Mouse (Mus musculus): ENCODE measurements around the gene Fbxo42. TPM values are rescaled to one million over a fixed set of nuclear protein-coding genes. Genes with fewer than 3 reads are reported as not detected.
A peak's percentile ranks its signal among the peaks of the same experiment; 100 is the strongest.

Fbxo42 gene
- polyA plus RNA-seq, 1 experiment from 2014 or later, result 20.0 TPM

- peak; percentile 12; the same call in 1 of the 2 replicates for ATAC-seq
- Histone ChIP-seq H3K4me3 (peak overlapping the region; percentile 28), H3K9me3 (replicated peaks) (no peaks in the 10 kb centered on the region), H3K27ac (peak overlapping the region; percentile 40; the same call in 1 of the 2 replicates), H3K4me1 (peaks cover 16% of the 10 kb centered on the region), H3K36me3 (ENCODE audit: poor library complexity, severe bottlenecking) (0 out of 2 replicates have a peak, but pooled peaks cover under 1% of the 10 kb centered on the region), H3K27me3 (no peaks in the 10 kb centered on the region), H3K9ac (no peak overlapping the region), H3K4me2 (peak overlapping the region; percentile 48)
- 74% methylated on average over 14 of the region's 14 CpGs for WGBS
Observed at GRCm38 (mm10) chr4:141210524-141211219, 63.0 kb downstream of the Fbxo42 start.

- WGBS, result 88% methylated on average over 4 of the region's 4 CpGs
- Histone ChIP-seq H3K4me1 (peaks cover 16% of the 10 kb centered on the region), H3K4me2 (no peak overlapping the region), H3K27me3 (no peaks in the 10 kb centered on the region), H3K9ac (no peak overlapping the region), H3K36me3 (ENCODE audit: poor library complexity, severe bottlenecking) (no peaks in the 10 kb centered on the region), H3K9me3 (replicated peaks) (no peaks in the 10 kb centered on the region), H3K27ac (no peak overlapping the region), H3K4me3 (no peak overlapping the region)
- no peak for ATAC-seq
Observed at GRCm38 (mm10) chr4:141211646-141212045, 63.9 kb downstream of the Fbxo42 start.

GRCm38 (mm10) chr4:141212892-141213291, 65.2 kb downstream of the Fbxo42 start:
- Histone ChIP-seq H3K27ac (no peak overlapping the region), H3K9me3 (replicated peaks) (no peaks in the 10 kb centered on the region), H3K27me3 (no peaks in the 10 kb centered on the region), H3K4me2 (peak overlapping the region; percentile 75; the same call in 1 of the 2 replicates), H3K4me1 (peaks cover 16% of the 10 kb centered on the region), H3K4me3 (no peak overlapping the region), H3K36me3 (ENCODE audit: poor library complexity, severe bottlenecking) (no peaks in the 10 kb centered on the region), H3K9ac (0 out of 2 replicates have a peak overlapping the region, but pooled peaks have one; percentile 71)
- WGBS, result 68% methylated on average over 9 of the region's 9 CpGs
- ATAC-seq, result no peak

- H3K9ac ChIP-seq, result peak overlapping the region; percentile 71; the same call in 1 of the 2 replicates
- WGBS, result 26% methylated on average over 2 of the region's 2 CpGs
- H3K27ac ChIP-seq, result peak overlapping the region; percentile 55
- no peaks in the 10 kb centered on the region for H3K27me3 ChIP-seq
- H3K4me1 ChIP-seq, result peaks cover 16% of the 10 kb centered on the region
- peak overlapping the region; percentile 58 for H3K4me3 ChIP-seq
- H3K4me2 ChIP-seq, result peak overlapping the region; percentile 75
- ATAC-seq, result peak; percentile 23; the same call in 1 of the 2 replicates
- no peaks in the 10 kb centered on the region for H3K9me3 ChIP-seq (replicated peaks)
- no peaks in the 10 kb centered on the region for H3K36me3 ChIP-seq (ENCODE audit: poor library complexity, severe bottlenecking)
Observed at GRCm38 (mm10) chr4:141213342-141213741, 65.6 kb downstream of the Fbxo42 start.

GRCm38 (mm10) chr4:141213770-141214336, 66.1 kb downstream of the Fbxo42 start, which contains the start of gene Rsg1:
TSS of gene Rsg1 (plus strand) at chr4:141213956.
- H3K9ac ChIP-seq, result peak within 1 kb of the TSS; percentile 71
- H3K27ac ChIP-seq, result peak within 1 kb of the TSS; percentile 55
- no peaks in the 10 kb centered on the region for H3K9me3 ChIP-seq (replicated peaks)
- H3K4me2 ChIP-seq, result peak within 1 kb of the TSS; percentile 75
- no peaks in the 10 kb centered on the region for H3K27me3 ChIP-seq
- peaks cover 16% of the 10 kb centered on the region for H3K4me1 ChIP-seq
- H3K4me3 ChIP-seq, result peak within 1 kb of the TSS; percentile 58
- under 1% methylated on average over 24 of the region's 24 CpGs for WGBS
- no peaks in the 10 kb centered on the region for H3K36me3 ChIP-seq (ENCODE audit: poor library complexity, severe bottlenecking)
- ATAC-seq, result peak; percentile 88

GRCm38 (mm10) chr4:141214337-141214851, 66.7 kb downstream of the Fbxo42 start:
- Histone ChIP-seq H3K36me3 (ENCODE audit: poor library complexity, severe bottlenecking) (no peaks in the 10 kb centered on the region), H3K4me2 (peak overlapping the region; percentile 75), H3K4me3 (peak overlapping the region; percentile 58), H3K9me3 (replicated peaks) (no peaks in the 10 kb centered on the region), H3K4me1 (peaks cover 16% of the 10 kb centered on the region), H3K27ac (no peak overlapping the region), H3K27me3 (no peaks in the 10 kb centered on the region), H3K9ac (peak overlapping the region; percentile 71)
- 1% methylated on average over 16 of the region's 16 CpGs for WGBS
- ATAC-seq, result peak; percentile 60

- no peak overlapping the region for H3K9ac ChIP-seq
- H3K9me3 ChIP-seq (replicated peaks), result no peaks in the 10 kb centered on the region
- ATAC-seq, result no peak
- H3K4me2 ChIP-seq, result no peak overlapping the region
- no peak overlapping the region for H3K27ac ChIP-seq
- peaks cover 2% of the 10 kb centered on the region for H3K4me1 ChIP-seq
- H3K27me3 ChIP-seq, result no peaks in the 10 kb centered on the region
- no peak overlapping the region for H3K4me3 ChIP-seq
- WGBS, result 92% methylated on average over 20 of the region's 20 CpGs
- peaks cover 12% of the 10 kb centered on the region for H3K36me3 ChIP-seq (ENCODE audit: poor library complexity, severe bottlenecking)
Observed at GRCm38 (mm10) chr4:141219583-141220213, 72.0 kb downstream of the Fbxo42 start.

- H3K27me3 ChIP-seq, result no peaks in the 10 kb centered on the region
- no peaks in the 10 kb centered on the region for H3K9me3 ChIP-seq (replicated peaks)
- WGBS, result 87% methylated on average over 2 of the region's 2 CpGs
- no peak for ATAC-seq
- no peak overlapping the region for H3K27ac ChIP-seq
- no peak overlapping the region for H3K9ac ChIP-seq
- H3K4me1 ChIP-seq, result no peaks in the 10 kb centered on the region
- no peak overlapping the region for H3K4me3 ChIP-seq
- peaks cover 12% of the 10 kb centered on the region for H3K36me3 ChIP-seq (ENCODE audit: poor library complexity, severe bottlenecking)
- no peak overlapping the region for H3K4me2 ChIP-seq
Observed at GRCm38 (mm10) chr4:141221848-141222247, 74.1 kb downstream of the Fbxo42 start.

GRCm38 (mm10) chr4:141222752-141223151, 75.0 kb downstream of the Fbxo42 start:
- 92% methylated on average over 5 of the region's 5 CpGs for WGBS
- Histone ChIP-seq H3K36me3 (ENCODE audit: poor library complexity, severe bottlenecking) (peaks cover 12% of the 10 kb centered on the region), H3K4me3 (no peak overlapping the region), H3K27me3 (no peaks in the 10 kb centered on the region), H3K27ac (no peak overlapping the region), H3K9me3 (replicated peaks) (no peaks in the 10 kb centered on the region), H3K4me2 (no peak overlapping the region), H3K4me1 (no peaks in the 10 kb centered on the region), H3K9ac (no peak overlapping the region)
- ATAC-seq, result no peak

GRCm38 (mm10) chr4:141228687-141229086, 81.0 kb downstream of the Fbxo42 start:
- Histone ChIP-seq H3K4me1 (no peaks in the 10 kb centered on the region), H3K36me3 (ENCODE audit: poor library complexity, severe bottlenecking) (no peaks in the 10 kb centered on the region), H3K9ac (no peak overlapping the region), H3K4me2 (no peak overlapping the region), H3K27ac (no peak overlapping the region), H3K9me3 (replicated peaks) (no peaks in the 10 kb centered on the region), H3K4me3 (no peak overlapping the region), H3K27me3 (no peaks in the 10 kb centered on the region)
- no peak for ATAC-seq
- 90% methylated on average over 7 of the region's 7 CpGs for WGBS

- no peak overlapping the region for H3K27ac ChIP-seq
- 91% methylated on average over 4 of the region's 4 CpGs for WGBS
- ATAC-seq, result no peak
- H3K4me1 ChIP-seq, result no peaks in the 10 kb centered on the region
- H3K27me3 ChIP-seq, result peaks cover 20% of the 10 kb centered on the region
- H3K36me3 ChIP-seq (ENCODE audit: poor library complexity, severe bottlenecking), result no peaks in the 10 kb centered on the region
- no peak overlapping the region for H3K9ac ChIP-seq
- no peak overlapping the region for H3K4me3 ChIP-seq
- H3K9me3 ChIP-seq (replicated peaks), result no peaks in the 10 kb centered on the region
- H3K4me2 ChIP-seq, result no peak overlapping the region
Observed at GRCm38 (mm10) chr4:141233196-141233595, 85.5 kb downstream of the Fbxo42 start.

- Histone ChIP-seq H3K9me3 (replicated peaks) (no peaks in the 10 kb centered on the region), H3K4me2 (no peak overlapping the region), H3K36me3 (ENCODE audit: poor library complexity, severe bottlenecking) (no peaks in the 10 kb centered on the region), H3K4me1 (peaks cover 19% of the 10 kb centered on the region), H3K27me3 (peaks cover 45% of the 10 kb centered on the region), H3K9ac (no peak overlapping the region), H3K27ac (no peak overlapping the region), H3K4me3 (no peak overlapping the region)
- 79% methylated on average over 6 of the region's 6 CpGs for WGBS
- no peak for ATAC-seq
Observed at GRCm38 (mm10) chr4:141235537-141236111, 87.9 kb downstream of the Fbxo42 start.

Data from forebrain, embryonic 13.5 days (tissue).